Mouse (Mus musculus): ENCODE results near the gene Zbtb43. TPM values are rescaled to one million over a fixed set of nuclear protein-coding genes. Genes with fewer than 3 reads are reported as not detected.

The Zbtb43 gene
- polyA plus RNA-seq, 1 experiment, result 4.8 TPM

DNA sequence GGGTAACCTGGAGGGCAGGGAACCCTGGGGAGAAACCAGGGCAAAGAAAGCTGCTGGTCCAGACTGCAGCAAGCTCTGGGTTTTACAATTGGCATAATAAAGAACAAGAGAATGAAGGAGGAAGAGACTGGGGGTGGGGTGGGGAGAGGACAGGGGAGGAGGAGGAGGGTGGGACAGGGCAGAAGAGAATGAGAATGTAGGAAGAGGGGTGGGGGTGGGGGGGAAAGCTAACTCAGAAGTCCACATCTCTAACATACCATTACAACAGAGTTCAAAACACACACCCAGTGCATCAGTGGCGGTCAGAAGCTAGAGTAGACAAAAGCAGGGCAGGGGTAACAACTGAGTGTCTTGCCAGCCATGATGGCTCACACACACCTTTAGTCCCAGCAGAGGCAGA is 7.3 kb downstream of the Zbtb43 start:
- TF ChIP-seq FOSL1 (IDR thresholded peaks at IDR 0.05; ENCODE audit: insufficient read depth, low read length, poor library complexity, severe bottlenecking), result no peak
- TF ChIP-seq USF1 (IDR thresholded peaks at IDR 0.05; ENCODE audit: low read depth), result no peak
- no peak for TF ChIP-seq MYOG (IDR thresholded peaks at IDR 0.05; ENCODE audit: control insufficient read depth, extremely low read depth, insufficient read length)
- TF ChIP-seq CEBPB (IDR thresholded peaks at IDR 0.05; ENCODE audit: low read depth), result no peak
- TF ChIP-seq CTCF (IDR thresholded peaks at IDR 0.05; ENCODE audit: control insufficient read depth, insufficient read depth, insufficient read length), result no peak
- TF ChIP-seq MAX (IDR thresholded peaks at IDR 0.05), result no peak
- no peak for TF ChIP-seq MYOD1 (IDR thresholded peaks at IDR 0.05; ENCODE audit: control insufficient read depth, insufficient read length, low read depth)
- Histone ChIP-seq H3K79me3 (ENCODE audit: low read depth) (peaks cover 13% of the 10 kb centered on the region), H3K36me3 (ENCODE audit: control insufficient read depth, insufficient read depth) (peaks cover 40% of the 10 kb centered on the region)

DNA sequence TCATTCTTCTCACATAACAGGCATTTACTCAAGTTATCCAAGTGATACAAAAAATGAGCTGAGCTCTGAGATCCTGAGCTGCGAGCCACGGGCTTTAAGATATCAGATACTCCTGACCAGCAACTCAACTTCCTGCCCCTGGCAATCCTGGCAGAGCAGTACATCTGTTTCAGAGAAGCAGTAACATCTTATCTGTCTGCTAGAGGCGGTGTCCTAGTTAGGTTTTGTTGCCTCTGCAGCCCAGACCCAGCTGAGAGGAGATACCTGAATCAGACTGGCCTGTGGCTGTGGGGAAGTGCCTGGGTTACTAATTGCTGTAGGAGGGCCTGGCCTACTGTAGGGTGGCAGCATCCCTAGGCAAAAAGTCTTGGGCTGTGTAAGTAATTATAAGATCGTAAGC is 8.7 kb downstream of the Zbtb43 start:
- no peaks in the 10 kb centered on the region for H3K27me3 ChIP-seq (ENCODE audit: control insufficient read depth, insufficient read depth, insufficient read length)
- no peak overlapping the region for H3K4me3 ChIP-seq (ENCODE audit: insufficient read depth, poor library complexity, severe bottlenecking)
- peaks cover 3% of the 10 kb centered on the region for H3K79me3 ChIP-seq (ENCODE audit: low read depth)
- no peak overlapping the region for H3ac ChIP-seq (ENCODE audit: control insufficient read depth, insufficient read length, low read depth)
- TF ChIP-seq MAX (IDR thresholded peaks at IDR 0.05) (no peak), USF1 (IDR thresholded peaks at IDR 0.05; ENCODE audit: low read depth) (no peak), MYOD1 (IDR thresholded peaks at IDR 0.05; ENCODE audit: control insufficient read depth, insufficient read length, low read depth) (no peak), MYOG (IDR thresholded peaks at IDR 0.05; ENCODE audit: control insufficient read depth, extremely low read depth, insufficient read length) (no peak), CEBPB (IDR thresholded peaks at IDR 0.05; ENCODE audit: low read depth) (no peak), CTCF (IDR thresholded peaks at IDR 0.05; ENCODE audit: control insufficient read depth, insufficient read depth, insufficient read length) (no peak), FOSL1 (IDR thresholded peaks at IDR 0.05; ENCODE audit: insufficient read depth, low read length, poor library complexity, severe bottlenecking) (no peak)
- peaks cover 50% of the 10 kb centered on the region for H3K36me3 ChIP-seq (ENCODE audit: control insufficient read depth, insufficient read depth)
- H3K79me2 ChIP-seq (ENCODE audit: control insufficient read depth, insufficient read depth), result peaks cover 61% of the 10 kb centered on the region

More for the DNA sequence above, 7.3 kb downstream of the Zbtb43 start:
- no peaks in the 10 kb centered on the region for H3K27me3 ChIP-seq (ENCODE audit: control insufficient read depth, insufficient read depth, insufficient read length)
- H3ac ChIP-seq (ENCODE audit: control insufficient read depth, insufficient read length, low read depth), result no peak overlapping the region
- H3K4me3 ChIP-seq (ENCODE audit: insufficient read depth, poor library complexity, severe bottlenecking), result no peak overlapping the region
- H3K79me2 ChIP-seq (ENCODE audit: control insufficient read depth, insufficient read depth), result peaks cover 67% of the 10 kb centered on the region

GRCm38 (mm10) chr2:33456696-33457095 is 11.7 kb downstream of the Zbtb43 start:
- TF ChIP-seq CTCF (IDR thresholded peaks at IDR 0.05; ENCODE audit: control insufficient read depth, insufficient read depth, insufficient read length), result no peak
- no peak for TF ChIP-seq CEBPB (IDR thresholded peaks at IDR 0.05; ENCODE audit: low read depth)
- TF ChIP-seq USF1 (IDR thresholded peaks at IDR 0.05; ENCODE audit: low read depth), result no peak
- TF ChIP-seq FOSL1 (IDR thresholded peaks at IDR 0.05; ENCODE audit: insufficient read depth, low read length, poor library complexity, severe bottlenecking), result no peak
- no peak for TF ChIP-seq MYOG (IDR thresholded peaks at IDR 0.05; ENCODE audit: control insufficient read depth, extremely low read depth, insufficient read length)
- TF ChIP-seq MAX (IDR thresholded peaks at IDR 0.05), result no peak
- TF ChIP-seq MYOD1 (IDR thresholded peaks at IDR 0.05; ENCODE audit: control insufficient read depth, insufficient read length, low read depth), result no peak
- Histone ChIP-seq H3ac (ENCODE audit: control insufficient read depth, insufficient read length, low read depth) (no peak overlapping the region), H3K27me3 (ENCODE audit: control insufficient read depth, insufficient read depth, insufficient read length) (no peaks in the 10 kb centered on the region), H3K79me2 (ENCODE audit: control insufficient read depth, insufficient read depth) (peaks cover 46% of the 10 kb centered on the region), H3K79me3 (ENCODE audit: low read depth) (no peaks in the 10 kb centered on the region), H3K4me3 (ENCODE audit: insufficient read depth, poor library complexity, severe bottlenecking) (no peak overlapping the region), H3K36me3 (ENCODE audit: control insufficient read depth, insufficient read depth) (peaks cover 55% of the 10 kb centered on the region)

- H3K36me3 ChIP-seq (ENCODE audit: control insufficient read depth, insufficient read depth), result peaks cover 55% of the 10 kb centered on the region
- no peak overlapping the region for H3ac ChIP-seq (ENCODE audit: control insufficient read depth, insufficient read length, low read depth)
- no peaks in the 10 kb centered on the region for H3K79me3 ChIP-seq (ENCODE audit: low read depth)
- no peak overlapping the region for H3K4me3 ChIP-seq (ENCODE audit: insufficient read depth, poor library complexity, severe bottlenecking)
- no peak for TF ChIP-seq MYOG (IDR thresholded peaks at IDR 0.05; ENCODE audit: control insufficient read depth, extremely low read depth, insufficient read length)
- no peak for TF ChIP-seq CTCF (IDR thresholded peaks at IDR 0.05; ENCODE audit: control insufficient read depth, insufficient read depth, insufficient read length)
- H3K79me2 ChIP-seq (ENCODE audit: control insufficient read depth, insufficient read depth), result peaks cover 44% of the 10 kb centered on the region
- H3K27me3 ChIP-seq (ENCODE audit: control insufficient read depth, insufficient read depth, insufficient read length), result no peaks in the 10 kb centered on the region
Observed at GRCm38 (mm10) chr2:33456242-33456641, 12.1 kb downstream of the Zbtb43 start.

GRCm38 (mm10) chr2:33455350-33455749 is 13.0 kb downstream of the Zbtb43 start:
- Histone ChIP-seq H3K27me3 (ENCODE audit: control insufficient read depth, insufficient read depth, insufficient read length) (no peaks in the 10 kb centered on the region), H3K79me3 (ENCODE audit: low read depth) (no peaks in the 10 kb centered on the region), H3ac (ENCODE audit: control insufficient read depth, insufficient read length, low read depth) (no peak overlapping the region), H3K79me2 (ENCODE audit: control insufficient read depth, insufficient read depth) (peaks cover 40% of the 10 kb centered on the region), H3K4me3 (ENCODE audit: insufficient read depth, poor library complexity, severe bottlenecking) (no peak overlapping the region), H3K36me3 (ENCODE audit: control insufficient read depth, insufficient read depth) (peaks cover 56% of the 10 kb centered on the region)
- TF ChIP-seq MAX (IDR thresholded peaks at IDR 0.05), result no peak
- TF ChIP-seq FOSL1 (IDR thresholded peaks at IDR 0.05; ENCODE audit: insufficient read depth, low read length, poor library complexity, severe bottlenecking), result no peak
- TF ChIP-seq USF1 (IDR thresholded peaks at IDR 0.05; ENCODE audit: low read depth), result no peak
- TF ChIP-seq CTCF (IDR thresholded peaks at IDR 0.05; ENCODE audit: control insufficient read depth, insufficient read depth, insufficient read length), result no peak
- TF ChIP-seq MYOG (IDR thresholded peaks at IDR 0.05; ENCODE audit: control insufficient read depth, extremely low read depth, insufficient read length), result no peak
- no peak for TF ChIP-seq CEBPB (IDR thresholded peaks at IDR 0.05; ENCODE audit: low read depth)
- TF ChIP-seq MYOD1 (IDR thresholded peaks at IDR 0.05; ENCODE audit: control insufficient read depth, insufficient read length, low read depth), result no peak

- no peak overlapping the region for H3ac ChIP-seq (ENCODE audit: control insufficient read depth, insufficient read length, low read depth)
- TF ChIP-seq USF1 (IDR thresholded peaks at IDR 0.05; ENCODE audit: low read depth), result no peak
- TF ChIP-seq FOSL1 (IDR thresholded peaks at IDR 0.05; ENCODE audit: insufficient read depth, low read length, poor library complexity, severe bottlenecking), result no peak
- TF ChIP-seq CEBPB (IDR thresholded peaks at IDR 0.05; ENCODE audit: low read depth), result no peak
- no peak for TF ChIP-seq CTCF (IDR thresholded peaks at IDR 0.05; ENCODE audit: control insufficient read depth, insufficient read depth, insufficient read length)
- TF ChIP-seq MYOD1 (IDR thresholded peaks at IDR 0.05; ENCODE audit: control insufficient read depth, insufficient read length, low read depth), result no peak
- TF ChIP-seq MAX (IDR thresholded peaks at IDR 0.05), result no peak
- TF ChIP-seq MYOG (IDR thresholded peaks at IDR 0.05; ENCODE audit: control insufficient read depth, extremely low read depth, insufficient read length), result no peak
- H3K4me3 ChIP-seq (ENCODE audit: insufficient read depth, poor library complexity, severe bottlenecking), result no peak overlapping the region
- H3K79me3 ChIP-seq (ENCODE audit: low read depth), result no peaks in the 10 kb centered on the region
- peaks cover 59% of the 10 kb centered on the region for H3K36me3 ChIP-seq (ENCODE audit: control insufficient read depth, insufficient read depth)
- H3K27me3 ChIP-seq (ENCODE audit: control insufficient read depth, insufficient read depth, insufficient read length), result no peaks in the 10 kb centered on the region
- H3K79me2 ChIP-seq (ENCODE audit: control insufficient read depth, insufficient read depth), result peaks cover 40% of the 10 kb centered on the region
Observed at GRCm38 (mm10) chr2:33454816-33455215, 13.5 kb downstream of the Zbtb43 start.

All from C2C12 (cell line).